Mouse (Mus musculus) activated CD4-positive, CD25-positive, alpha-beta regulatory T cell, adult 4 months (primary cell): Measurements from ENCODE around the gene 1700023F06Rik. TPM values are rescaled to one million over a fixed set of nuclear protein-coding genes. Genes with fewer than 3 reads are reported as not detected.

Experiments
- ATAC-seq: one replicate; pipeline ENCODE4 v1.8.0; 2017
- polyA plus RNA-seq, 2 experiments: library from polyadenylated mRNA; unstranded; fragments of 100-300 nt; shearing (Covaris generic); gene quantifications; one replicate each; pipeline ENCODE4 v1.2.1; 2017

1700023F06Rik gene
- polyA plus RNA-seq, 2 experiments from 2014 or later: not detected

DNA sequence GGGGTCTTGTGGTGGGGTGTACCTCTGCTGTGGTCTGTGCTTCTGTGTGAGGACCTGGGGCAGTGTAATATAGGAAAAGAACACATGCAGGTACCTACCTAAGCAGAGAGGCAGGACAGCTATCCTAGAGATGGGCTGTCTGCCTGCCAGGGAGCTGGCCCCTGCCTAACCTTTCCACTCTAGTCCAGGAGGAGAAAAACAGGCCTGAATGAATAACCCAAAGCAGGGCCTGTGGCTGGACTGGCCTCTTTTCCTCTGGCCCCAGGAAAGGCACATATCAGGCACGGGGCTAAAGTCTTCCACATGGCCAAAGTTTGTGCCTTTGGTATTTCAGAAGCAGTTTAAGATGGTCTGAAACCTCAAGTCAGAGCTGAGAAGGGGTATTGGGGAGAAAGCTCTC is 27.9 kb downstream of the 1700023F06Rik start:
- no peak for ATAC-seq

DNA sequence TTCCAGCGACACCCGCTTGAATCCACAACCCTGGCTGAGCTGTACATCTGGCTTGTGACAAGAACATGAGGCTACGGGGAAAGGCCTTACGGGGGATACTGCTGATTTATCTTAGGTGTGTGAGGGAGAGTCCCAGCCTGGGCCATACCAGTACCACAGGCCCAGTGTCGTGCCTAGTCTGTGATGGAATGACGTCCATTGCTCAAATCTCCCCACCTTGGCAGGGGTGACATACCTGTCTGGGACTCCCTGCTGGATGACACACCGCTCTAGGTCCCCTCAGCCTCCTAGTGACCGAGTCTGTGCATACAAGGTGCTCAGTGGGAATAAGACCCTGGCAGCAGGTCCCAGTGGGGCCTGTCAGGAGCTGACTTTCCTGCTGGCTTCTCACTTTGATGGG is 29.6 kb downstream of the 1700023F06Rik start:
- ATAC-seq: no peak

DNA sequence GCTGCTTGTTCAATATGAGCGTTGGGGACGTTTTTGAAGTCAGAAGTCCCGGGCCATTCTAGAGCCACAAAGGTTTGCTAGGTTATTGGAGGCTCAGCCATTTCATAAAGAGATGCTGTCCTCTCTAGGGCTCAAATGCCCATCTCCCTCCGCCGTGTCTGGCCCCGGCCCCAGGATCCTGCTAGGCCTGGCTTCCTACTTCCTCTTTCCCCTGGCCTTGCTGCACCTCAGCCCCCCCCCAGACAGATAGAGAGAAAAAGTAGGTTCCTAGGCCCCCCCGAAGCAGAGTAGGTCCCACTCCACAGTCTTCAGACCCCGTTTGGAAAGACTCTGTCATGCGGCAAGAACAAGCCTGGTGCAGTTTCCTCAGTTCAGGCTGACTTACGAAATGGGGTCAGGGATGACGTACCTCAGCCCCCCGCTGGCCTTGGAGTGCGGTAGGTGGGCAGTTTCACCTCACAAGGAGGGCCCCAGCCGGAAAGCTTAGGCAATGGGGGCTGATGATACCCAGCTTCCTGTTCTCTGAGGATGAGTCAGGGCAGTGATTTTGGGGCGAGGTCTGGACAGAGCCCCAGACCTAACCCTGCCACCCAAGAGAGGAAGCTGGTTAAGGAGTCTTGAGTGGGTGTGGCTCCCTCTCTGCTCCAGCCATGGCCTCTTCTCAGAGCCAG is 30.4 kb downstream of the 1700023F06Rik start:
- ATAC-seq: peak; percentile 6

DNA sequence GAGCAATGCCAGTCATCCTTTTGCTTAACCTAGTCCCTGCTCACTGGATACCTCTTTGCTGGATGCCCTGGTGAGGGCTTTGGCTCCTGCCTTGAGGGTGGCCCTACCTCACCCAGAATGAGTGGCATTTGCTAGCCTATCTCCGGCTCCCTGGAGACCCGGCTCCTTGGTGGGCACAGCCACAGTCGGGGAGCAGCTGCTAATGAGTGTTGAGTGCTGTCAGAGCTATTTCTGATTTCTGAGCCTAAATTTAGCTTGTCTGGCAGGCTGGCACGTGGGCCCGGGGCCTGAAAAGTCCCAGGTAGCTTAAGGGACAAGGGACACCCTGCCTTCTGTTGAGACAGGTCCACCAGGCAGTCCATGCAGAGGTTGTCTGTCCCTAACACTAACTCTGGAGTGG is 31.1 kb downstream of the 1700023F06Rik start:
- no peak for ATAC-seq

DNA sequence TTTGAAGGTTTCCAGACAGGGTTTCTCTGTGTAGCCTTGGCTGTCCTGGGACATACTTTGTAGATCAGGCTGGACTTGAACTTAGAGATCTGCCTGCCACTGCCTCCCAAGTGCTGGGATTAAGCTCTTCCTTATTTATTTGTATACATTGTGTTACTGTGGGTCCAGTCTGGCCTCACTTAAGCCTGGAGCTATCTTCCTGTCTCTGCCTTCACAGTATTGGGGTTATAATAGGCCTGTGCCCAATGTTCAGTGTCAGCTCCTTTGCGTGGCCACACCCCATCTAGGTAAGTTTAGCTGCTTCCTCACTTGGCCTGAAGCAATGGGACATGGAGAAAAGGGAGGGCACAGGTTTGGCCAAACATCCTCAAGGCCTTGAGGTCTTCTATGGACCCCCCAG is 31.8 kb downstream of the 1700023F06Rik start:
- no peak for ATAC-seq

DNA sequence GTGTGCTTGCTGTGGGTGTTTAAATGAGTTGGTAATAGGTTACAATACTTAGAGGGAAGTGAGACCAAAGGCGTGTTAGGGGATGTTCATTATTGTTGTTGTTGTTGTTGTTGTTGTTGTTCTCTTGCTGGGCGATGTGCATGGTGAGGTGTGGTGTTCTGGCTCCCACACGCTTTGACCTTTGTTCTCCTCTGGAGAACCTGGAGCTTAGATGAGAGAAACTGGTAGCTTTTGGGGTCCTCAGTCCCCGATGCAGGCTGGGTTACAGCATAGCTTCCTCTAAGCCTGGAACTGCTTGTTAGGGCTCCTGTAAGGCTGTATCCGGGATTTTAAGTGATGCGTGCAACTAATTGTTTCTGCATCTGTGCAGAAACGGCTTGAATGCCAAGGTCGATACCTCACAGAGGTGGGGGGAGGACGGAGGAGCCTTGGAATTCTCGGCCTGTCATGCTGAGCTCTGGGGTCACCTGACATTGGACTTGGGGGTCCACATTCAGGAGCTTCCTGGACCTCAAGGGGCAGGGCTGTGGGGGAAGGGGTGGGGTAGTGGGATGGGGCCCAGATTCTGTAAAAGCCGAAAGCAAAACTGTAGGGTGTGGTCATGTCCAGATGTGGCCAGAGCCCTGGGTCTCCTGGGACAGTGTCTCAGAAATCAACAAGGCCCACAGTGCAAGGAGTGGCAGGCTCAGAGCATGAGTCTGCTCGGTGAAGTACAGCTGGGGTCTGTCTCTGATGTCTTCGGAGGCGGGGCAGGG is 32.5 kb downstream of the 1700023F06Rik start:
- no peak for ATAC-seq

DNA sequence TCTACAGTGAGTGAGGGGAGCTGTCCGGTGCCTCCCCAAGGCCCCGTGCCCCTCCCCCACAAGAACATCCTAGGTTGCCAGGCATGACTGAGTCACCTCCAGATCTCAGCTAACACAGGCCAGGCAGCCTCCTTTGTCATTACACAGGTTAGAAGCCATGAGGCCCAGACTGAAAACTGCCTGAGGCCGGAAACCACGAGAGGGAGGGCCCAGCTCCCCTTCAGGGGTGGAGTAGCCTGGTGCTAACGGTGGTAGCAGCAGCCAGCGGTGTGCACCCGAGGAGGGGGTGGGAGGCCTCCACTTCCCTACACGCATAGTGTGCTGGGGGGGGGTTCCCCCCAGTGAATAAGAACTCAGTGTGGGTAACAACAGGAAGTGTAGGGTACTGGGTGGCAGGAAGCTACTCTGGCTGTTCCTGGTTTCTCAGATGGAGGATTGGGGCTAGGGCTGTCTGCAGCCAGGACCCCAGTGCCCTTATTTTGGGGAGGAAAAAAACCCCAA is 33.4 kb downstream of the 1700023F06Rik start:
- peak; percentile 86 for ATAC-seq

DNA sequence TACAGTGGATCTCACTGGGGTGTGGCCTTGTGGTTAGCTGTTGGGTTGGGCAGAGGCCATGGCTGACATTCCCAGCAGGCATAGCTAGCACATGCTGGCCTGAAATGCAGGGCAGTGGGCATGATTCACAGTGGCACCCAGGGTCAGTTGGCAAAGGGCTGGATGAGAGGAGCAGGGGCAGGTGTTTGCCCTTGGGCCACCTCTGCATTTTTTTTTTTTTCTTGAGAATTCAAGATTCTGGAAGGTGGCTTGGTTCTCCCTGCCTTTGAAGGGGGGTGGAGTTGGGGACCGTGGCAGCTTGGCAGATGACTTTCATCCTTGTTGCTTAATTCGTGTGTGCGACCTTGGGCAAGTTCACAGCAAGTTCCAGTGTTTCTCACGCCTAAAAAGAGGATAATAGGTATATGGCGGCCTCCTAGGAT is 33.9 kb downstream of the 1700023F06Rik start:
- no peak for ATAC-seq

DNA sequence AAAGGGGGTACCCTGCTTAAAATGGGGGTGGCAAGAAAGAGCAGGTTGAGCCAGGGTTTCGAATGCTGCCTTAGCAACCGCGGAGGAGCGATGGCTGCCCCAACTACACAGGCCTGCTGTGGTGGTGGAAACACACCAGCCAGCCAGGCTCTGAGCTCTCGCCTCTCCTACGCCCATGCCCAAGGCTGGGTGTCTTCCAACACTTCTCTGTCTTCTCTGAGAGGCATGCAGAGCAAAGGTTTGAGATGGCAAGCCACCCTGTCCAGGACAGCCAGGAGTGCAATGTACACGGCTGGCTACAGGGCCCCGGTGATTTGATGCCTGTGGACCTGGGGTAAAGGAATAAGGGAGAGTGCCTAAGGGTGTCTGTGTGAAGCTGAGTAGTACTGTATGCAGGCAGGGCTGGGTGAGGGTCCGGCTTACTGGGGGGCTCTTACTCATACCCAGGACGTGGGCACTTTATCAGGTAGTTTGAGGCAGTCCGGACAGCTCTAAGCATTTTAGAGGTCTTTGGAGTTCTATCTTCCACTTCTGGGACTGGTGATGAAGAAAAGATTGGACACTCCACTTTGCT is 34.5 kb downstream of the 1700023F06Rik start:
- no peak for ATAC-seq

DNA sequence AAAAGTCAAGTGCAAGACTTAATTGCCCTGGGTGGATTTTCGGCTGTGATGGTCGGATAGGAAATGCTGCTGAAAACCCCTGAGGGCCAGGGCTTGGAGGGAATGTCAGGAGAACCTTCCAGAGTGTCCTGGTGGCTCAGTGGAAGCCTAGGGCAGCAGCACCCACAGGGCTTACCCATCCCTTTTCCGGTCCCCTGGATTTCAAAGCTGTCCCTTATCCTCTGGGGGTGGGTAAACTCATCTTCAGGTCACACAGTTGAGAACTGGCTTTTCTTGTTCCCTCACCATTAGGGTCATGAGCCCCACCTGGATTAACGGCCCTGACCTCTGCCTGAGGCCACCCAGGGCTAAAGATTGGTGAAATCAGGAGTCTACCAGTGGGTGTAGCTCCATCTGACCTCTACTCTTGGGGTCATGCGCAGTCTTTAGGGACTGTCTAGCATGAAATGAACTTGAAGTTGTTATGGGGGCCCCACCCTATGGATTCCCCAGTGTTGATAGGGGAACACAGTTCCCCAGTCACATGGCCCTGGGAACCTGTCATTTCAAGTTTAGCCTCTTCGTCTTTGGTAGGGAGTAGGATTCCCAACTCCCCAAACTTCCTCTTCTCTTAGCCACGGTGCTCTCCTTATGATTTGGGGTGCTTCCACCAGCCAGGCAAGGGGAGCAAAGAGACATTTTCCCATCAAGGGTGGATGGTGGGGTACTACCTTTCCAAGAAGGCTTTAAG is 35.2 kb downstream of the 1700023F06Rik start:
- no peak for ATAC-seq

DNA sequence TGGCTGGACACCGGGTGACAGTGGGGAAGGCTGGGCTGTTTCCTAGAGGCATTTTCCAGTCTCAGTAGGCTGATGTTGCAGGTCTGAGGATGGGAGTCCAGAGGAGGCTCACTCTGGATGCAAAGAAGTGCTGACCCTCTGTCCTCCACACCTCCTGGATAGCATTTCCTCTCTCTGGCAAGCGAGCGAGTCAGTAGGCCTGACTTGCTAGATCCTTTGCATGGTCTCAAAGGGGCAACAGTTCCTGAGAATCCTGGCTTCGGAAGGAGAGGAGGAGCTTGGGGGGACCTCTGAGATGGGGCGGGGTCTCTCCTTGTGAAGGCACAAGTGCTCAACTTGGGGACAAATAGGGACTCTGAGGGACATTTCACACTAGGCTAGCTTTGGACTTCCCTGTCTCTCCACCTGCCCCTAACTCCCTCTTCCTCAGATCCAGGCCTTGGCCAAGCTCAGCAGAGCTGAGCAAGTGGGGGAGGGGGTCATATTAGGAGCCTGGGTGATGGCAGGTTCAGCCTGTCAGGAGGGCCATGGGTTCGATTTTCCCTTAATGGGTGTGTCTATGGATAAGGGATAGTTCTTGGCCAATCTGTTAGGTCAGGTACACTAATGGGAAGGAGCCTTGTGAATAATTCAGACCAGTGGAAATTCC is 35.8 kb downstream of the 1700023F06Rik start:
- ATAC-seq: no peak

DNA sequence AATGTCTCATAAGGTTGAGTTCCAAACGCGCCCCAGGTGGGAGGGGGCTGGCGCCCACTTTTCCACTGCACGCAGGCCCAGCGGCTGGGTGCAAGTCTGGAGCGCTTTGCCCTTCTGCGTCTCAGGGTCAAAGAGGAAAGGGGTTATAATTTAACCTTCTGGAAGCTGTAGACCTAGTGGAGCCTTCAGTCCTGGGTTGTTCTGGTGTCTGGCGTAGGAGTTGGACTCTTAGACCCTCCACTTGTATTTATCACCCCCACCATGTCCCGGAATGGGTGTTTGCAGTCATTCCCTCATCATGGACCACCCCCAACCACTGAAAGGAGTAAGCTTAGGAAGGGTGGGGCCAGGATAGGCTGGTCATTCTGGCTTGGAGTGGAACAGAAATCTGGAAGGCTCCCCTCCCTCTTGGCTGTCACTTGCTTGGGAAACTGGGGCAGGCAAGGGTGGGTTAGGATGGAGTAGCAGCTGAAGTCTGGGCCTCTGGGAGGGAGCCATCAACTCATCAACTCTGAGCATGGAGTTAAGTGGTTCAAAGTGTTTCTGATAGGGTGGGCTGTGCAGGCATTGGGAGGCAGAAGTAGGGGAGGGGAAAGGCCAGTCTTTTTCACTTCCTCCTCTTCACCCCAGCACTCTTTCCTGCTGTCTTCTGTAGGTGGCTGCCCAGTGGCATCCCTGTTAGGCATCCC is 36.5 kb downstream of the 1700023F06Rik start:
- ATAC-seq: no peak

DNA sequence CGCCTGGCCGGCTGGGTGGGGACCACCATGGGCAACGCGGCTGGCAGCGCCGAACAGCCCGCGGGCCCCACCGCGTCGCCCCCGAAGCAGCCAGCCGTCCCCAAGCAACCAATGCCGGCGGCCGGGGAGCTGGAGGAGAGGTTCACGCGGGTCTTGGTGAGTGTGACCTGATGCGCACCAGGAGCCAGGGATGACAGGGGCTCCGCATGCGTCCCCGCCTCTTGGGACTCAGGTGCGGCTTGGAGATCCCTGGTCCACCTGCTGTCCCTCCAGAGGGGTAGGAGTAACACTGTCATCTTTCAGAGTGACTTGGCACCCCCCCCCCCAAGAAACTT is 37.1 kb downstream of the 1700023F06Rik start:
- ATAC-seq: no peak

DNA sequence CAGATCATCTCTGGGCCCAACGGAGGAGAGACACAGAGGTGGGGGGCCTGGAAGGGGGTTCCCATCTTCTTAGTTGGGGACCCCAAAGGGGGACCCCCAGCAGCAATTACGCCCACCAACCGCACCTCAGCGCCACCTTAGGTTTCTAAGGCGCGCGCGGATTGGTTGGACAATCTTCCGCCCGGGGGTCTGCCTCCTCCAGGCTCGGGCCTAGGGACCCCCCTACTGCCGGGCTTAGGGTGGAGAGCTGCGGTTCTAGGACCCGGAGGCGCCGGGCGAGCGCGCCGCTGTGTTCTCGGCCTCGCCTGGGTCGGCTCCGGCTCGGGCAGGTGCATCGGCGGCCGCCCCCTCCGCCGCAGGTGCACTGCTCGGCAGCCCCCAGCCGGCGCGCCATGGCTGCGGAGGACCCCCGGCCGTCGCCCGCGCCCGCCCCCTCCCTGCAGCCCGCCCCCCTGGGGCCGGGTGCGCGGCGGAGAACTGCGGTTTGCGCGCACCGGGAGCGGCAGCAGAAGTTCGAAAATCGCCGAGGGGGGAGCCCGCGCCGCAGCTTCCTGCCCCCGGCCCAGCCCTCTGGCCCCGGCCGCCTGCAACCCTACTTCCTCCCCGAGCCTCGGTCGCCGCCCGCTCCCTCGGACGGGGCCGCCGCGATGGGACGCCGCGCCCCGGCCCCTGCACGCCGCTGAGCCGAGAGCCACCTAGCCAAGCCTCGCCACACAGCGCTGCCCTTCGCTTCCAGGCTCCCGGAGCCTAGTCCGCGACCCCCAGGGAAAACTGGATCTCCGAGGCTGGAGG is 37.7 kb downstream of the 1700023F06Rik start, which contains the start of gene Fmnl1:
Fmnl1 (plus strand) TSS at position 614 of the 792 bp plus-strand sequence.
- ATAC-seq: peak; percentile 7

DNA sequence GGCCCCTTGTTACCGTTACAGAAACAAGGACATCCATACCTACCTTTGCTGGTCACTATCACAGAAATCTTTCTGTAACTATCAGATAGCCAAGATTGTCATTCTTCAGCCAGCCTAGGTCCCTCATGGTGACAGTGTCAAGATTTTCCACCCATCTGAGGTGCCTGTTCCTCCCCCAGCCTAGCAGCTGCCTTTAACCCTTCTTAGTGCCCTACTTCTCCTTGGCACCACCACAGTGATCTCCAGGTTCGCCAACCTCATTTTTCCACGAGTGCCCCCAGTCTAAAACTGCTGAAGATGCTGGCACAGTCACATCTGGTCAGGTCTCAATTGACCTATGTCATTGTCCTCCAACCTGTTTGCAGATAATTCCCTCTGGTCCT is 38.3 kb downstream of the 1700023F06Rik start:
- ATAC-seq: no peak

DNA sequence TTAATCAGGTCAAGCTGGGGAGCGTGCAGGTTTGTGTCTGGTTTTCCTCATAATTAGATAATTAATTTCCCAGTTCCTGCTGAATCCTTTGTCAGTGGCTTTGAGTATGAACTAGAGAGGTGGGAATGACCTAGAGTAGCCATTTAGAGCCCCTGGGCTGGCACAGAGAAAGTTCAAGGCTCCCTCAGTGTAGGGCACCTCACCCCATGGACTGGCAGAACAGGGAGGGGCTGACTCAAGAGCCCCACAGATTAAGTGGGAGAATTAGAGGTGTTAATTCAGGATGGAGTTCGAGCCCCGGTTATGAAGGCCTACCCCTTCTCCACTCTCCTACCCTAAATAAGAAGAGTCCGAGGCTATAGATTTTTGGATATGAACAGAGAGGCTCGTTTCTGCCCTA is 38.7 kb downstream of the 1700023F06Rik start:
- no peak for ATAC-seq

DNA sequence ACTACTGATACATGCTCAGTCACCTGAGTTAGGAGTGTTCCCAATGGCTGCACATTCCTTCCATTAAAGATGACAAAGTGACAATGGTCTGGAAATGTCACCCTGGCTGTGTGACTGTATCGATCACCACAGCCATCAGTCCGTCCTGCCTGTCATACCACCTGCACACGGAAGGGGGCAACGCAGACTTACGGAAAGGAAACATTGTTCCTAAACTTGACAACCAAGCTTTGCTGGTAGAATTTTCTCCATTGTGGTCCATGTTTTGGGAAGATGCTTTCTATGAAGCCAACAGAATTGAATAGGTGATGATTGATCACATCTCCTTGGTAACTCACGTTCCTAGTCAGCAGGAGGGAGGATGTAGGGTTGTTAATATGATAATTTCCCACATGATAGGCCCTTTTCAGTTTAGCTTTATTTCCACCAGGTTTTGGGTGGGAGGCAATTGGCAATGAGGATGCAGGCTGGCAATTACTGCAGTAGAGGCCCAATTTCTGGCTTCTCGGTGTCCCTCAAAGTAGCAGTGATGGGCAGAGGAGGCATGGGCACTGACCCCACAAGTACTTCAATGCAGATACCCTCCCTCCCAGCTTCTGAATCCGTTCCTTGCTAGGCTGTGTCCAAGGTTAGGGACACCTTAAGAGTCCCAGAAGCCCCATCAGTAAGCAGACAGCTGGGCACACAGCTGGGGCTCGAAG is 39.5 kb downstream of the 1700023F06Rik start:
- ATAC-seq: peak; percentile 34

DNA sequence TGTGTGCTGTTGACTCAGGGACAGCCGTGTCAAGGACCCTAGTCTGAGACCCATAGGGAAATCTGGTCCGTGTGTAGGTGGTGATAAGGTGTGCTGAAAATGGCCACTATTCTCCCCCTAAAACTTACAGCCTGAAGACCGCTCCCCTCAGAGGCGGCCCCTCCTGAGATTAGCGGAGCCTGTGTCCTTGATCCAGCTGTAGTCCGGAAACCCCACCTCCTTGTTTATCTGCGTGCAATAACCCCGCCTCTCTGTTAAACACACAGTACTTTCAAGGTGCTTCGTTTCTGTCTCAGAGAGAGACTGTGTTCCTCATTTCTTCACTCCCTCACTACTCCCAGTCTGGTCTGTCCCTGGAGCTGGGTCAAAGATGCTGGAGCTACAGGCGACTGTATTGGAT is 44.0 kb downstream of the 1700023F06Rik start:
- ATAC-seq: no peak

DNA sequence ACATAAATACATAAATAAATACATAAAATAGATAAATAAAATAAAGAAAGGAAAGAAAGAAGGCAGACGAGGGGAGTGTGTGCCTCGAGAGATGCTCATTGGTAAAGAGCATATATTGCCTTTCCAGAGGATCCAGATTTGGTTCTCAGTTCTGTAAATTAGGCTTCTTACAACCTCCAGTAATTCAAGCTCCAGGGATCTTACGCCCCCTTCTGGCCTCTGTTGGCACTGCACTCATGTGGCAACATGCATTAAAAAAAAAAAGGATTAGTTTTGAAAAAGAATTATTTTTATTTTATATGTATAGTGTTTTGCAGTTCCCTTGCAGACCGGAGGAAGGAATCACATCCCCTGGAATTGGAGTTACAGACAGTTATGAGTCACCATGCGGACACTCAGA is 46.2 kb downstream of the 1700023F06Rik start:
- ATAC-seq: no peak

DNA sequence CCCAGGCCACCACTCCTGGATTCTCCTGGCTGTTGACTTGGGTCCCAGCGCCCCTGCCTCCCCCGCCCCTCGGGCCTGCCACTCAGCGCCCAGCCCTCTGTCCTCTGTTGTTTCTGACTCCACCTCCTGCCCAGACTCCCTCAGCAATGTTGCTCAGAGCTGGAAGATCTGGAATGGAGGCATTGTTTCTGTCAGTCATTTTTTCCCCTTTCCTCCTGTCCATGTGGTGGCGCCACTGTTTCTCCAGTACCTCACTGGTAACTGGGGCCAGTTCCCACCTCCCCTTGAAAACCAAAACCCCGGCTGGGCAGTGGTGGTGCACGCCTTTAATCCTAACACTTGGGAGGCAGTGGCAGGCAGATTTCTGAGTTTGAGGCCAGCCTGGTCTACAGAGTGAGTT is 46.9 kb downstream of the 1700023F06Rik start:
- no peak for ATAC-seq
